Mouse (Mus musculus) gastrocnemius, adult 18-20 months (tissue): ENCODE measurements at regions not wholly inside any gene's neighbourhood (a gene's known extent, or its start where the extent isn't known, plus 50 kb on each side); places are given as distances from the start of the nearest gene placed in this dataset. TPM values are rescaled to one million over a fixed set of nuclear protein-coding genes. Genes with fewer than 3 reads are reported as not detected.

ENCODE experiments used
- DNase-seq: peaks from one replicate; pipeline ENCODE4 v3.0.0; 2021; ENCODE audit warnings: low spot score
- microRNA-seq: library from miRNA; unstranded; fragments of <30 nt; microRNA quantifications from one replicate; pipeline ENCODE4 v1.2.0, GENCODE M21; 2021

DNA sequence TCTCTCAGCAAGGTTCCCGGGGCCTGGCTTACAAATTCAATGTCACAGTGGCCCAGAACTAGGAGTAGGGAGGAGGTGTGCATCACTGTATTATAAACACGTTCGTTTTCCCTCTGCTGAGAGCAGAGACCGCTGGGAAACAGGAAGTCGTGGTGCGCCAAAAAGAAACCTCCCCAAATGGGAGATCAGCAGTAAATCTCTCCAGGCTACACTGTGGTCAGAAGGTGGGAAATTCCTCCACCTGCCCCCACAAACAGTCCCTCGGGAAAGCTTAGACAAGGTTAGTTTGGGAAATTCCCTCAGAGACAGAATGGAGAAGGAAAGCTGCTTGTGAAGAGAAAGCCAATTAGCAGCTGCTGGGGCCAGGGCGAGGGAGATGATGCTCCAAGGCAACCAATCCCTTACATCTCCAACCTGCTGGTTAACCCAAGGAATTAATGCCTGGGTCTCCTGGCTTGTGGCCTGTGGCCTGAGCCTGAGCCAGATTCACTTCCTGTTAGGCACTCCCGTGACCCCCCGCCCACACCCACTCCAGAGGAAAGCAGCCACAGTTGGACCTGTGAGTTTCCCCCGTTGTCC lies 57.2 kb upstream of the Peli1 start:
- peak; percentile 22 for DNase-seq

DNA sequence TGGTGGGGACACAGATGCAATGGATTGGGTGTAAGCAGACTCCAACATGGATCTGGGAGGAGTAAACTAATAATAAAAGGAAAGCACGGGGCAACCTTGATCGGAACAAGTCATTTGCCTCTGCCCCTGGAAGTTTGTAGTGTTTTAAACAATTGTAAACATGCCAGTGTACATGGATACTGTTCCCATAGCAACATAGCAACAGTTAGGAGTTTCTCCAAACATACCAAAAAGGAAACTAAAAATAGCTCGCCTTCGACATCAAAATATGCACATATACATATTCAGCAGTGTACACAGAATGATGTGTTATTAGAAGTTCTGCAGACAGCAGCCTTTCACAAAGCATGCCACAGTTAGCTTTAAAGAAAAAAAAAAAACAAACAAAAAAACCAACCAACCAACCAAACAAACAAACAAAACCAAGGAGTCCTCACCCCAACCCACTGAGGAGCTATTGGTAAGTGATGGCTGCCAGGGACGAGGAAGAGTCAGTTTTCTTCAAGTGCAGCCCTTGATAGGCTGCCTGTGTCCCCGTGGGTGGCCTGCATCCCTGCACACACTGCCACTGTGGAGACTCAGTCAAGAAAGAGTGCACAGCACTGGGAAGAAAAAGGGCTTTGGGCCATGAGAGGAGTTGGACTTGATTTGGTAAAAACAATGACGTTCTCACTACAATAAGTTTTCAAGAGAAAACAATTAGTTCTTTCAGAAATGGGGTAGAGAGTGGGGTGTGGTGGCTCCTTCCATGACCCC lies 54.8 kb upstream of the Peli1 start:
- no peak for DNase-seq

DNA sequence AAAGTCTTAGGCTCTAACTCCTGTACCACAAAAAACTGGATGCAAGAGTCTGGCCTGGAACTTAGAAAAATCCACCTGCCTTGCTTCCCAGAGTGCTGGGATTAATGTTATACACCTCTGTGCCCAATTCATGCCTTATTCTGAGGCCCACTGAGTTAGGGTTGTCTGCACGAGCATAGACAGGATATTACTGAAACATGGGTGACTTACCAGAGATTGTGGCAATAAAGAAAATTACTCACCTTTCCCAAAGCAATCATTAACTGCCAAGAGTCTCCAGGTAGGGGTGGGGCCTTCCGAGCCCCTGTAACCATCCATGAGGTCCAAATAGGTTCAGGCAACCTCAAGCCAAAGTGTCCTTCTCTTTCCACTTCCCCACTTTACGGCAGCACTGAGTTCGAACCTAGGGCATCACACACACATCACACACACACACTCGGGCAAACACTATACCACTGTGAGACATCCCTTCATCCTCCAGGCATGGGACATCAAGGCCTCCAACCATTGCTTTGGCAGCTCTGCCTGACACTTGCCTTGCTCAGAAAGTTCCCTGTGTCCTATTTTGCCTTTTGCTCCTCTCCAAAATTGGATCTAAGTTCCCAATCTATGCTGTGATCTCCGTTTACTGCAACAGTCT lies 53.7 kb upstream of the Peli1 start:
- no peak for DNase-seq

DNA sequence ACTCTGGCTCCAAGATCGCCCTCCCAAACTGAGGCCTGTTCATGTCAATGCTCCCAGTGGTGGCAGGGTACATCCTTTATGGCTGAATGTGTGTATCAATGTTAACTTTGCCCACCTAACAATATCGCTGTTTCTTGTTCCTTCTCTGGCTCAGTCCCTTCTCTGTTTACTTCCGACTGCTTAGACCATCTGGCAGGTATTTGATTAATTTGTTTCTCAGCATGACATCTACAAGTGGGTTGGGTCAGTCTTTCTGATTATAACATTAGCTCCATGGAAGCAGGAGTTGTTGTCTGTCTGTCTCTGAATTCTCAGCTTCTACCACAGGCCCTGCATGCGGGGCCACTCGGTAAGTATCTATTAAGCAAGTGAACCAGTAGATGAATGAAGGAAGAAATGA lies 49.9 kb upstream of the Peli1 start:
- no peak for DNase-seq

Small RNA genes lying in the stretch of these regions (microRNA-seq; reads per million reads assigned to microRNA genes)
- gene Gm23681, result not detected
